Mouse (Mus musculus): Measurements from ENCODE around the gene Abtb1. TPM values are rescaled to one million over a fixed set of nuclear protein-coding genes. Genes with fewer than 3 reads are reported as not detected.

The Abtb1 gene
- polyA plus RNA-seq, 1 experiment, result 239 TPM

- no peak for DNase-seq
- 95% methylated on average over 10 of the region's 10 CpGs for WGBS
- Histone ChIP-seq H3K36me3 (ENCODE audit: control insufficient read depth, insufficient read depth, low read length) (peaks cover 52% of the 10 kb centered on the region), H3K4me1 (replicated peaks; ENCODE audit: control insufficient read depth, insufficient read depth, low read length) (peaks cover 23% of the 10 kb centered on the region), H3K27ac (ENCODE audit: control insufficient read depth, insufficient read depth, low read length) (no peak overlapping the region), H3K4me3 (ENCODE audit: control insufficient read depth, insufficient read depth, low read length) (no peak overlapping the region), H3K27me3 (ENCODE audit: control insufficient read depth, insufficient read depth, low read length) (no peaks in the 10 kb centered on the region)
- no peak for TF ChIP-seq CTCF (IDR thresholded peaks at IDR 0.05; ENCODE audit: borderline replicate concordance, control insufficient read depth, extremely low read depth, insufficient read depth, low read length, poor library complexity)
Observed at GRCm38 (mm10) chr6:88884195-88884594, 42.4 kb upstream of the Abtb1 start.

GRCm38 (mm10) chr6:88881334-88881733 lies 39.5 kb upstream of the Abtb1 start:
- peaks cover 8% of the 10 kb centered on the region for H3K4me1 ChIP-seq (replicated peaks; ENCODE audit: control insufficient read depth, insufficient read depth, low read length)
- no peak overlapping the region for H3K27ac ChIP-seq (ENCODE audit: control insufficient read depth, insufficient read depth, low read length)
- peaks cover 33% of the 10 kb centered on the region for H3K36me3 ChIP-seq (ENCODE audit: control insufficient read depth, insufficient read depth, low read length)
- 95% methylated on average over 7 of the region's 7 CpGs for WGBS
- no peak for DNase-seq
- no peak overlapping the region for H3K4me3 ChIP-seq (ENCODE audit: control insufficient read depth, insufficient read depth, low read length)
- TF ChIP-seq POLR2A (IDR thresholded peaks at IDR 0.05; ENCODE audit: control insufficient read depth, extremely low read depth, insufficient read depth, low read length, poor library complexity) (no peak), CTCF (IDR thresholded peaks at IDR 0.05; ENCODE audit: borderline replicate concordance, control insufficient read depth, extremely low read depth, insufficient read depth, low read length, poor library complexity) (no peak)
- no peaks in the 10 kb centered on the region for H3K27me3 ChIP-seq (ENCODE audit: control insufficient read depth, insufficient read depth, low read length)

GRCm38 (mm10) chr6:88879471-88879870 lies 37.7 kb upstream of the Abtb1 start:
- peaks cover 5% of the 10 kb centered on the region for H3K4me1 ChIP-seq (replicated peaks; ENCODE audit: control insufficient read depth, insufficient read depth, low read length)
- peaks cover under 1% of the 10 kb centered on the region; the same call in 1 of the 2 replicates for H3K27me3 ChIP-seq (ENCODE audit: control insufficient read depth, insufficient read depth, low read length)
- 74% methylated on average over 4 of the region's 4 CpGs for WGBS
- H3K4me3 ChIP-seq (ENCODE audit: control insufficient read depth, insufficient read depth, low read length), result no peak overlapping the region
- H3K27ac ChIP-seq (ENCODE audit: control insufficient read depth, insufficient read depth, low read length), result no peak overlapping the region
- DNase-seq, result no peak
- TF ChIP-seq CTCF (IDR thresholded peaks at IDR 0.05; ENCODE audit: borderline replicate concordance, control insufficient read depth, extremely low read depth, insufficient read depth, low read length, poor library complexity) (no peak), POLR2A (IDR thresholded peaks at IDR 0.05; ENCODE audit: control insufficient read depth, extremely low read depth, insufficient read depth, low read length, poor library complexity) (no peak)
- peaks cover 19% of the 10 kb centered on the region for H3K36me3 ChIP-seq (ENCODE audit: control insufficient read depth, insufficient read depth, low read length)

GRCm38 (mm10) chr6:88874868-88875508 lies 33.2 kb upstream of the Abtb1 start, which contains the start of gene Podxl2:
Gene Podxl2 (minus strand): TSS chr6:88875044.
- peak; percentile 72 for DNase-seq

GRCm38 (mm10) chr6:88873965-88874867 lies 32.4 kb upstream of the Abtb1 start:
- Histone ChIP-seq H3K27me3 (ENCODE audit: control insufficient read depth, insufficient read depth, low read length) (peaks cover 3% of the 10 kb centered on the region; the same call in 1 of the 2 replicates), H3K27ac (ENCODE audit: control insufficient read depth, insufficient read depth, low read length) (no peak overlapping the region), H3K4me3 (ENCODE audit: control insufficient read depth, insufficient read depth, low read length) (peak overlapping the region; percentile 51), H3K4me1 (replicated peaks; ENCODE audit: control insufficient read depth, insufficient read depth, low read length) (peaks cover 22% of the 10 kb centered on the region), H3K36me3 (ENCODE audit: control insufficient read depth, insufficient read depth, low read length) (no peaks in the 10 kb centered on the region)
- 26% methylated on average over 74 of the region's 74 CpGs for WGBS
- TF ChIP-seq POLR2A (IDR thresholded peaks at IDR 0.05; ENCODE audit: control insufficient read depth, extremely low read depth, insufficient read depth, low read length, poor library complexity) (no peak), CTCF (IDR thresholded peaks at IDR 0.05; ENCODE audit: borderline replicate concordance, control insufficient read depth, extremely low read depth, insufficient read depth, low read length, poor library complexity) (no peak)
- DNase-seq, result peak; percentile 27

More at GRCm38 (mm10) chr6:88874868-88875508, 33.2 kb upstream of the Abtb1 start, which contains the start of gene Podxl2:
- Histone ChIP-seq H3K27ac (ENCODE audit: control insufficient read depth, insufficient read depth, low read length) (no peak within 1 kb of the TSS), H3K4me3 (ENCODE audit: control insufficient read depth, insufficient read depth, low read length) (peak within 1 kb of the TSS; percentile 51), H3K36me3 (ENCODE audit: control insufficient read depth, insufficient read depth, low read length) (no peaks in the 10 kb centered on the region), H3K4me1 (replicated peaks; ENCODE audit: control insufficient read depth, insufficient read depth, low read length) (peaks cover 22% of the 10 kb centered on the region), H3K27me3 (ENCODE audit: control insufficient read depth, insufficient read depth, low read length) (peaks cover 3% of the 10 kb centered on the region; the same call in 1 of the 2 replicates)
- 12% methylated on average over 63 of the region's 63 CpGs for WGBS
- TF ChIP-seq POLR2A (IDR thresholded peaks at IDR 0.05; ENCODE audit: control insufficient read depth, extremely low read depth, insufficient read depth, low read length, poor library complexity) (no peak), CTCF (IDR thresholded peaks at IDR 0.05; ENCODE audit: borderline replicate concordance, control insufficient read depth, extremely low read depth, insufficient read depth, low read length, poor library complexity) (no peak)

- WGBS, result 25% methylated on average over 7 of the region's 7 CpGs
- peak; percentile 49 for DNase-seq
- H3K4me3 ChIP-seq (ENCODE audit: control insufficient read depth, insufficient read depth, low read length), result no peak overlapping the region
- peaks cover 3% of the 10 kb centered on the region; the same call in 1 of the 2 replicates for H3K27me3 ChIP-seq (ENCODE audit: control insufficient read depth, insufficient read depth, low read length)
- no peak for TF ChIP-seq CTCF (IDR thresholded peaks at IDR 0.05; ENCODE audit: borderline replicate concordance, control insufficient read depth, extremely low read depth, insufficient read depth, low read length, poor library complexity)
- TF ChIP-seq POLR2A (IDR thresholded peaks at IDR 0.05; ENCODE audit: control insufficient read depth, extremely low read depth, insufficient read depth, low read length, poor library complexity), result no peak
- H3K27ac ChIP-seq (ENCODE audit: control insufficient read depth, insufficient read depth, low read length), result no peak overlapping the region
- H3K36me3 ChIP-seq (ENCODE audit: control insufficient read depth, insufficient read depth, low read length), result no peaks in the 10 kb centered on the region
- H3K4me1 ChIP-seq (replicated peaks; ENCODE audit: control insufficient read depth, insufficient read depth, low read length), result peaks cover 22% of the 10 kb centered on the region
Observed at GRCm38 (mm10) chr6:88872811-88873210, 31.0 kb upstream of the Abtb1 start.

Data from thymus, adult 2 months (tissue).